Mouse (Mus musculus): ENCODE measurements around the gene Psat1.

The Psat1 gene

DNA sequence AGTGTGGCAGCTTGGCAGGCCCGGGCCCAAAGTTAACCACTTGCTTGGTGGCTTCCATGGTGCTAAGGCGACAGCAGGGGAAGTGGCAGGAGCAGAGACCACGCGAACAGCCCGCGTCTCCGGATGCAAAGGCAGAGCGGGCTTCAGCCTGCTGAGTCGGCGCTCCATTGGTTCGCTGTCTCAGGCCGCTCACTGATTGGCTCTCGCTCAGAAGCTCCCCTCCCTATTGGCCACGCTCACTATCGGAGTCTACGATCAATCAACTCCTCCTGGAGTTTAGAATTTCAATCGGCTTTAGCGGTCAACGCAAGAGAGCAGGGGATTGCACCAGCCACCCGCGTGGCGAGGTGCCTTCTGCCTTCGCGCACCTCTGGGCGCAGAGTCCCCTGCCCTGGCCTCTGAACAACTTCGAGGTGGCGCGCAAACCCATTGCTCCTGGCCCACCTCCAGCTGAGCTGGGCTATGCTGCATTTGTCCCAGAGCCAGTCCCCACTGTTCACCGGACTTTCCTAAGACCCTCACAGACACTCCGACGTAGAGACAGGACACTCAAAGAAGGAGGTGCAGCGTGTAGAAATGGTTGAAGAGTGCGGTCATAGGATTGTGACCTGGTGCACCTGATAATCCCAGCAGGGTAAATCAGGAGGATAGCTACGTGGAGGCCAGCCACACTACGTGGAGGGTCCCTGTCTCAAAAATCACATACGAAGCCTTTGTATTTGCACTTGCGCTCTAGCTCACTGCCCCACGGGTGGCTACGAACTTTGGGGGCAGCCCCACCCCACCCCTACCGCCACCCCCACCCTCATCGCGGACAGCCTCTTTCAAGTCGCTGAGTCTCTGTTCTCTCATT lies 22.0 kb downstream of the Psat1 start:
- no peak for DNase-seq (ENCODE audit: extremely low read depth, low read depth, low spot score)

DNA sequence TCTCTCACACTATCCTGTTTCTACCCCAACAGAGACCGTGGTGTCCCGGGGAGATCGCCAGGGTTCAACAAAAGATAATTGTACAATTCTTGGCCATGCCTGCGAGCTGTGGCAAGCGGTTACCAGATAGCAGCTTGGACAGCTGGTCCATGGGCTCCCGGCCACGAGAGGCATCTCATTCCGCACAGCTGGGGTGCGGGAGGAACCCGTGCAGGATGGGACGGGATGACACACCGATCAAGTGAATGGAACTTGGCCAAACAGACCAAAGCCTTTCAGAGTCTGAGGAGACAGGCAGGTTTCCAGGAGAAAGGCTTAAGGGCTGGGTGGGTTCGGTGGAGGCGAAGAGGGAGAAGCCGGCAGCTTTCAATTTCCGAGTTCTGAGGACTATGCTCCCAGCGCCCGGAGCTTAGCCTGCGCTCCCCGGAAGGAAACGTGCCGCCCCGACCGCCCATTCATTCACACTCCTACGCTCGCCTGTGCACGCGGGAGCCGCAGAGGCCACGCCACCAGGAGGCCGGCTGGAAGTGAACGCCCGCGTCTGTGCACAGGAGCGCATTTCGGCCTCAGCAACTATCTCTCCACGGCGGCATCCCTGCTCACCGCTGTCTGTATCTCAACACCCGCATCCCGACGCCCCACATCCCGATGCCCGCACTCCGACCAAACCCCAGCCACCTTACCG lies 22.8 kb downstream of the Psat1 start:
- no peak for DNase-seq (ENCODE audit: extremely low read depth, low read depth, low spot score)

DNA sequence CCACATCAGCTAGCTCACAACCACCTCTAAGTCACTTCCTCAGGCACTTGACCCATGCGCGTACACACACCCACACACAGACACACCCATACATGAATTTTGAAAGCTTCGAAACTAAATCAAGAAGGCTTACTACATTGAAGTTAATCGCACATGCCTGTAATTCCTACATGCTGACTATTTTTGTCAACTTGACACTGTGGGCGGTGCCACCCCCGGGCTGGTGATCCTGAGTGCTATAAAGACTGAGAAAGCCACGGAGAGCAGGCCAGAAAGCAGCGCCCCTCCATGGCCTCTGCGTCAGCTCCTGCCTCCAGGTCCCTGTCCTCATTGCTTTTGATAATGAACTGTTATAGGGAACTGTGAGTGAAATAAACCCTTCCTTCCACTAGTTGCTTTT lies 23.7 kb downstream of the Psat1 start:
- DNase-seq (ENCODE audit: extremely low read depth, low read depth, low spot score) = no peak

DNA sequence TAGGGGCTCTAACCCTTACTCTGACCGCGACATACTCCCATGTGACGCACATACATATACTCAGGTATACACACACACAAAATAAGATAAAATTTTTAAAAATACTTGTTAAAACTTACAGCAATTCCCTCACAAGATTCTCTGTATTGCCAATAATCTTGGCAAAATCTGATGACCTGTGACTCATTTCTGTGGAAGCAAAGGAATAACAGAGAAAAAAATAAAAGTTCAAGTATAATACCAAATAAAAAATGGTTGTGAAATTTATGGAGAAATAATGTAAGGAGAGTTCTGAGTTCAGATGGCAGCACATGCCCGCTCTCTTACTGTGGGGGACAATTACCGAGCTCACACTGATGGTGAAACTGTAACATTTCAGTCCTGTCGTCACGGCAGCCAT lies 27.8 kb downstream of the Psat1 start:
- DNase-seq (ENCODE audit: extremely low read depth, low read depth, low spot score) = no peak

DNA sequence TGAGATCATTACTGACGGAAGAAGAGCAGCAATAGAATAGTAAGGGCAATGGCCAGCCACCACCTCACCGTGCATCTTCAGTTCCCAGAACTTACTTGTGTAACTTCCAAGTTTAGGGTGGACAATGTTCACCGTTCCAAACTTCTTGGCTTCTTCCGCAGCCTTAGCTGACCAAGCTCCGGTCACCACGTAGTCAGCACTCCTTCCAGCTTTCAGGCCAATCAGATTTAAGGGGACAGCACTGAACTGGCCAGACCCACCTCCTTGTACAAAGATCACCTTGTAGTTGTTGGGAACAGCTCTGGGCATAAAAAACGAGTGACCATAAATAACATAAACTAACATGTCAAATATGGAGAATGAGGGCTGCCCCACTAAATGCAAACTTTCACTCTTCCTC lies 29.0 kb downstream of the Psat1 start:
- DNase-seq (ENCODE audit: extremely low read depth, low read depth, low spot score) = no peak

DNA sequence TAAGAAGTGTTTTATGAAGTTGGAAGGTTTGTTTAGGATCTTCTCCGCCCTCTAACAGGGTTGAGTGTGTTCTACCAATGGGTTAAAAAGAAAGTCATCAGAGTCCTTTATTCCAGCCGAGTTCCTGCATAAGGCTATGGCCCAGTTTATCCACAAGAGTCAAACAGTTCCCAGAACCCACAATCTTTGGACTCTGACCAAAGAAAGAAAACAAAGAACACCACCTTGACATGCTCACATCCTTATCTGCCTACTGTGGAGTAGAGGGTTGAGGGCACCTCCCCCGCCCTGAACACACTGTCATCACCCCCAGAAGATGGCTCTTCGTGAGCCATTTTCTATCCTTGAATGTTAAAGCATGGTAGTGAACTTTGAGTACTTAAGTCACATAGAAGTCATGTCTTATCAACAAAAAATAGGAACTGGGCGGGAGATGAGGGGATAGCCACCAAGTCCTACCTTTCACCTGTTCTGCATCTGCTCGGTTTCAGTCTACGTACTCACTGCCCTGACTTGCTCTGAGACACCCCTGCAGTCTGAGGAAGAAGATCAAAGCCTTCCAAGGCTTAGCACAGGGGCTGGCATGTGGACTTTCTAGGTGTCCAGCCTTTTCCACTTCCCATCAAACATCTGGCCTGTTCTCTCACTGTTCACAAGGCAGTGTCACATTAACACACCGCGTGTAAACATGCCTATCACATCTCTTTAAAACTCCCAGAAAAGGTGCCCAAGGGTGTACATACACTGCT lies 33.7 kb downstream of the Psat1 start:
- no peak for DNase-seq (ENCODE audit: extremely low read depth, low read depth, low spot score)

DNA sequence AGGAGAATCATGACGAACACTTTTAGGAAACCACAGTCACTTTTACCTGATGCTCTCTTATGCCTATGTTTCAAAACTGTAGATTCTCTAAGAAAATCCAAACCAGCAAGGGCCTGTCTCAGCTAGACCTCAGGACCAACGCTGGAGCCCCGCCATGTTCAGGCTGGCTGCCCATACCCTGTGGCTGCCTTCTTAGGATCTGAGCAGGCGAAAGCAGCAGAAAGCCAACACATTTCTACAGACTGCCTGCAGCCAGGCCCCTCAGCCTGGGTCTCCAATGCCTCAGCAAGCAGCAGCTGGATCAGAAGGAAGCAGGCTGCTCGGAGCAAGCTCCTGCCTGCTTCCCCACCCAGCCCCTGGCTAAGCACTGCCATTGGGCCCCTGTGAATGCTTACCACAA lies 35.7 kb downstream of the Psat1 start:
- no peak for DNase-seq (ENCODE audit: extremely low read depth, low read depth, low spot score)

DNA sequence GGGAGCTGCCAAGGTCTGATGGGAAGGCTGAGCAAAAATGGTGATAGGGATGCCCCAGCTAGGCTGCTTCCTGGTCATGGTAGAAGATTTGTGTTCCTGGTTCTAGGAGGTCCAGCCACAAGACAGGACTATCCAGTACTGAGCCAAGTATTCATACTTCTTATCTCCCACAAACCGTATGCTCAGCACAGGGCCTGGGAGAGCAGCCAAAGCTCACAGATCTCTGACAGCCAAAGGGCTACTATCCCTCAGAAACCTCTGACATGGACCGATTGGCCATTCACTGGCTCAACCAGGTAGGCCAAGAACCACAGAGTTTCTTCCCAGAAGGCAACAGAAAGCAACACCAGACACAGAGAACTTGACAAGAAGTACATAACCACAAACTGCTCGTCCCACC lies 36.1 kb downstream of the Psat1 start:
- DNase-seq (ENCODE audit: extremely low read depth, low read depth, low spot score) = no peak

DNA sequence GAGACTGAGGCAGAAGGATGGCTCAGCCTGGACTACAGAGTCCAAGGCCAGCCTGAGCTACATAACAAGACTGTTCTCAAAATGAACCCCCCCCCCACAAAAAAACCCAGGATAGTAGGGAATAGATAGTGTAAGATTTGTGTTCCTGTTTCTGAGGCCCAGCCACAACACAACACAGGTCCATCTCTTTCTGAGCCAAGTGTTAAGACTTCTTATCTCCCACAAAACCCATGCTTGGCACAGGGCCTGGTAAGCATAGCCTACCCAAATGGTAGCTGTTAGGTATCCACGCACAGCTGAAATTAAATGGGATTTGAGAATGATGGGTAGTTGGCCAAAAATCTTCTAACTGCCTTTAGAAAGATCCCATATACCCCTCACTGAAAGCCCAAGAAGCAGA lies 36.6 kb downstream of the Psat1 start:
- DNase-seq (ENCODE audit: extremely low read depth, low read depth, low spot score) = no peak

DNA sequence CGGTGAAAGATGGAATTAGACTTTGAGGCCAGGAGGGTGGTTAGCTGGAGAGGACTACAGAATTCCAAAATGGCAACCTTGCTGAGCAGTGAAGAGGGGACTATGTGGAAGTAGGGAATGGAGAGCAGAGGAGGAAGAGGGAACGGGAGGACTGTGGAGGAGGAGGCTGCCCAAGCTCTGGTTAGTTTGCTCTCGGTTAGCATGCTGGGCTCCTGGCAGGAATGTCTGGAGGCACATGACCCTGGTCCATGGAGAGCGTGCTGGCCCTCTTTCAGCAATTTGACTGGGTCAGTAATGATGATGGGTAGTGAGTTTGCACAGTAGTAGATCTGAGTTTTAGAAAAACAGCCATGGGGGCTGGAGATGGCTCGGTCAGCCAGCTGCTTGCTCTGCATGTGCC lies 39.1 kb downstream of the Psat1 start:
- no peak for DNase-seq (ENCODE audit: extremely low read depth, low read depth, low spot score)

DNA sequence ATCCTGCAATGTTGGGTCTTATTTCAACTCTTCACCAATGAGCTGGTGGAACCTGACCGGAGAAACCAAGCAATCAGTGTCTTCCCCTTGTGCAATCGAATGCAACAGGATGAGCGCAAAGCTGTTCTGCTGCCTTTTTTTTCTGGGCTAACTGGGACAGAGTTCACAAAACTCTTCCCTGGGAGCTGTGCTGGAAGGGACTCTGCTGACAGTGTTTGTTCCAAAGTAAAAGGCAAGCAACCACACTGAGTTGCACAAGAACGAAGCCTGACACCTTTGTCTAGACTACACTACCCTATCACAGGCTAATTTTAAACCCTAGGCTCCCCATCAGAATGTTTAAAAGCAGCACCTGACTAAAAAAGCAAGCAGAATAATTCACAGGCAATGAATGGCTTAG lies 42.4 kb downstream of the Psat1 start:
- no peak for DNase-seq (ENCODE audit: extremely low read depth, low read depth, low spot score)

DNA sequence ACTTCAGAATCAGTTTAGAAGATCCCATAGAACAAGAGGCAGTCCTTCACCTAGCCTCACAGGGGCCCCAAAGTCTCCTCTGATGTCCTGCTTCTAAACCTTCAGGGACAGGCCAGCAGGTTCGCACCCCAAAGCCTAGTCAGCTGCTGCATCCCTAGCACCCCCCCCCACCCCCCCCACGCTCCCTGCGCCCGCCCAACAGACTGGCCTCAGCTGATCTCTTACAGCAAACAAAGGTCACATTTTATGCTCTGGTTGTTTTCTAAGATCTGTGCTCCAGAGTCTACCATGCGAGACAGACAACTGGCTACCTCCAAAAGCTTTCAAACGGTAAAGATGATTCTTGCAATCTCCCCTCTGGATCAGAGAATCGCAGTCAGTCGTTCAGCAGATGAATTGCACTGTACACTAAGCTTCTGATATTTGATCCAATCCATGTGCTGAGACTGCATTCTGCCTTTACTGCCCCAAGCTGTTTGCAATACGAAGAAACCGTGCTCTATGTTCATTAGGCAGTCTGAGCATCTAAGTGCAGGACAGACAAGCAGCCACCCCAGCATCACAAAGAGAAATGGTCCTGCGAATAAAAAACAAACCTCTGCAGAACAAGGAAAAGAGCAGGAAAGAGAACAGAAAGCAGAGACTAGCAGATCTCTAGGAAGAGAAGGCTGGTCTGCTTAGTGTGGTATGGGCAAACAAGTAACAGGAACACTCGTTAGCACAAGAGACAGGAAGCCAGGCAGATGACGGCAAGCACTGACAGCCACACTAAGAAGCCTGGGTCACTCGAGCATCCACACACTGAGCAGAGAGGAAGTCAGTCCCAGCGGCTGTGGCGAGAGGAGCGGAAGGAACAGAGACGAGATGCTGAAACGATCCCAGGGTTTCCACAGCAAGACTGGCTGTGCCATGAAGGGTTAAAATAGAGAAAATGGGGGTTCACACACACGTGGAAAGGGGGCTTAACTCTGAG lies 43.3 kb downstream of the Psat1 start:
- DNase-seq (ENCODE audit: extremely low read depth, low read depth, low spot score) = no peak

DNA sequence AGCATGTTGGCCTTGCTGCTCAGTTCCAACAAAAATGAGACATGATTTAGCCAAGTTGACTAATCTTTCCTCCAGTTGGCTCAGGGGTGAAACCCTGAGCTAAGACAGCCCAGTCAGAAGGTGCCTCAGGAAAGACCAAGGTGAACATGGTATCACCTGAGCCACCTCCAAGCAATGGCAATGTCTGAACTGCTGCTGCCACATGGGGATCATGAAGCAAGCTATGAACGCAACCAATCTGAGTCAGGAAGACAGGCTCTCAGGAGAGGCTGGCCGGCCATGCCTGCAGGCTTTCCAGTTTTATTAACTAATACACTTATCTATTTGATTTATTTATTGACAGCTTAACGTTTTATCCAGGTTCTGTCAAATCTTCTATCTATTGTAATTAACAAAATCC lies 51.5 kb downstream of the Psat1 start:
- DNase-seq (ENCODE audit: extremely low read depth, low read depth, low spot score) = peak; percentile 97

DNA sequence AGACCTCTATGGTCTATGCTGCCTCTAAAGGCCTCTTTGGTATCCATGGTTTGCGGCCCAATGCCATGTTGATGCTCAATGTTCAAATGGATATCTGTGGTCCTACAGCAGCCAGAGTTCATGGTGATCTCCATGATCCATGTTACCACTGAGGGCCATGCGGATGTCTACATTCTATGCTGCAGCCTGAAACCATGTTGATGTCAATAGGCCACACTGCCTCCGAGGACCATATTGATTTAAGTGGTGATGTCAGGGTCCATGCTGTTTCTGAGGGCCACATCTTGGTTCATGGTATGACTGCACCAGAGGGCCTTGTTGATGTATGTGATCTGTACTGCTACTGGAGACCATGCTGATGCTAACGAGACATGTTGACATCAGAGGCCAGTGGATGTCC lies 55.0 kb downstream of the Psat1 start:
- no peak for DNase-seq (ENCODE audit: extremely low read depth, low read depth, low spot score)

DNA sequence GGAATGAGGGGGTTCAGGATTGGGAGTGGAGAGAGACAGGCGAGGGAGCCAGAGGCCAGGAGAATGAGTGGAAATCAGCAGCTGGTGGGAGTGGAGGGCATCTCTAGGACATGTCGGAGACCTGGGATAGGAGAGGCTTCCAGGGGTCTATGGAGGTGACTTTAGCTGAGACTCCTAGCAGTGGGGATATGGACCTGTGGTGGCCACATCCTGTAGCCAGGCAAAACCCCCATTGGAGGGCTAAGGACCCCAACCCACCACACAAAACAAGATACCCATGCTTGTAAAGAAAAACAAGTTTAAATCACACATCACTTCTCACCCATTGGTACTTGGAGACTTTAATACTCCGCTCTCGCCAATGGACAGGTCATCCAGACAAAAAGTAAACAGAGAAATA lies 58.7 kb downstream of the Psat1 start:
- no peak for DNase-seq (ENCODE audit: extremely low read depth, low read depth, low spot score)

DNA sequence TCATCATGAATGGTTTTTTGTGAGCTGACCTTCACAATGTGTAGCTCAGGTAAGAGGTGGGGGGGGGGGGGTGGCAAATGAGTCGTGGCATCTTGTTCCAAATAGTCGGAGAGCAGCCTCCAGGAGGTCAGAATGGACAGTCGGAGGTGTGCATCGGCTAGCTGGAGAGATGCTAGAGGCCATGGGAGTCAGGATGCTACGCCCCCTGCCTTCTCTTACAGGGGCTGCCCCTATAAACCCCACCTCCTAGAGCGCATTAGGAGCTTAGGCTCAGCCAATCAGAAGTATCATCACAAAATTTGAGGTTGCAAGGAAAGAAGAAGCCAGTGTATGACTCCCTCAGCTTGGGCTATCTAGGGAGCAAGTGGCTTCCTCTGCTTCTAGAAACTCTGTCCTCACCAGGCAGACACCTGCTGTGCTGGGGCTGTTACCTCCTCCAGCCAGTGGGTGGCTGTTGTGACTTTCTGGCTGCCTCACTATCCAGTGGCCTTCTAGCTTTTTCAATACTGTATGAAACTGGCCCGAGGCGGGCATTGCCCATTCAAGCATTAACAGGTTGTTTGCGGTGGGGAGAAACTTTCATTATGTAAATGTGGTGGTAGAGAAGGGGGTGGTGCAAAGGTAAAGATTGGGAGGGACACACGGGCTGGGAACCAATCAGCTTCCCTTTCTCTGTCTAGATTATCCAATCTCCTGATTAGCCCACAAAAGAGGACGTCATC lies 64.3 kb downstream of the Psat1 start:
- DNase-seq (ENCODE audit: extremely low read depth, low read depth, low spot score) = no peak

DNA sequence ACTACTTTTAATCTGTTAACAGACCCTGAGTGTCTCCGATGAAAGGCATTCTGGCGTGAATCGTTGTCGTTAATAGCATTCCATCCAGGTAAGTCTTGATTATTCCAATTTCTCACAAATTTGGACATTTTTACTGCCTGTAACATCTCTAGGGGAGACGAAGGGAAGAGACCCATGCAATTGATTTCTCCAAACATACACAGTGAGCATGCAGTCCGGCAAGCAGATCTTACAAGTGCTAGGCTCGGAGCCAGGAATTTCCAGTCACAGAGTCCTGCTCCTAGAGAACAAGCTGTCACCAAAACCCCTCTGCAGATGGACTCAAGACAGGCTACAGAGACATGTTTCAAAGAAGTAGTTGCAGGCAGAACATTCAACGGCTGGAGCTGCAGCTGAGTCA lies 66.4 kb downstream of the Psat1 start:
- no peak for DNase-seq (ENCODE audit: extremely low read depth, low read depth, low spot score)

DNA sequence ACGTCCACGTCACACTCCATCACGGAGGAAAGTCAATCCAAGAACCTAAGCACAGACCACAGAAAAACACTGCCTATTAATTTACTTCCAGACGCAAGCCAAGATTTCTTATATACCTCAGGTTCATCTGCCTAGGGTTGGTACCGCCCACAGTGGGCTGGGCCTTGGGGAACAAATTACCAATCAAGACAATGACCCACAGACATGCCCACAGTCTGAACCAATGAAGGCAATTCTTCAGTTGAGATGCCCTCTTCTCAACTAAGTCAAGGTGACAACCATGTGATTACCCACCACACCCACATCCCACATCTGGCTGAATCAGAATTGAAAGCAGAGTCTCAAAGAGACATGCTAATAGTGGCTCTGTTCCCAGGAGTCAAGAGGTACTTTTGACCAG lies 67.9 kb downstream of the Psat1 start:
- no peak for DNase-seq (ENCODE audit: extremely low read depth, low read depth, low spot score)

DNA sequence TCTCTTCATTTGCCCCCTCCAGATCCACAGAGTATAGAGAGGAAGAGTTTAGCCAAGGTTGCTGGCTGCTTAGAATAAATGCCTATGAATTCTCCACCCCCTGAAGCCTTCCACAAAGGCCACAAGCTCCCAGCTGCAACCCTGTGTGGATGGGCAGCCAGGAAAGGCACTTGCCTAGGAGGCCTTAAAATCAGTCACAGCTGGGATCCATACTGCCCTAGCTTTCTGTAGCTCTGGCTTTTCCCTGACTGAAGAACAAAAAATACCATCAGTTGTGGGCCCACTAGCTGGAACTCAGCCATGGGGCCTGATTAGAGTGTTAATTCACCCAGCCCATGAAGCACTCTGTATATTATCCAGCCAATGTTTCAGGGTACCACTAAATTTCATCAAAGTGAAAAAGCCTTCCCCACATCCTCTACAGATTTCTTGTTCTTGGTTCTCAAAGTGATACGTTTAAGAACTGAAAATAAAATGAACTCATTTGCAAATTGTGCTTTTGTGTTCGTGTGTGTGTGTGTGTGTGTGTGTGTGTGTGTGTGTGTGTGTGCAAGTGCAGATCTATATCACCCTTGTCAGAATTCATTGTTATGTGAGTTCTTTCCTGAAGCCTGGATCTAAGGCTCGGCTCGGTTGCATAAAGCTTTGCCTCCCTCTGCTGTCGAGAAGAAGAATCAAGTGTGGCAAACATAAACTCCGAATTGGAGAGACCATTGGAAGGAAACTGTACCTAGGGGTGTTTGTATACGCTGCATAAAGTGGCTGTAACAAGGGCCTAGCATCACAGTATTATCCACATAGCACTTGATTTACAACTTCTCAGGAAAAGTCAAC lies 78.1 kb downstream of the Psat1 start:
- no peak for DNase-seq (ENCODE audit: extremely low read depth, low read depth, low spot score)
